Mouse (Mus musculus) limb, embryonic 13.5 days (tissue): ENCODE results near the gene F9. TPM values are rescaled to one million over a fixed set of nuclear protein-coding genes. Genes with fewer than 3 reads are reported as not detected.

ENCODE experiments used
- polyA plus RNA-seq: library from polyadenylated mRNA; unstranded; fragments of >200 nt; fragmentation: Nextera tagmentation; extraction: Ambion mirVana; gene quantifications from 2 replicates; pipeline ENCODE4 v1.2.1, GENCODE M21; 2015

The F9 gene
- polyA plus RNA-seq, 1 experiment from 2014 or later = not detected

Other genes starting within 250 kb of the F9 start
- 0.55 TPM in 2 replicates for gene Mcf2, start 179.6 kb downstream of the F9 start, polyA plus RNA-seq